Mouse (Mus musculus): ENCODE data around the gene Foxred2. TPM values are rescaled to one million over a fixed set of nuclear protein-coding genes. Genes with fewer than 3 reads are reported as not detected.

The Foxred2 gene
- total RNA-seq, 2 experiments from 2014 or later = 9.3 to 9.6 TPM

GRCm38 (mm10) chr15:77954362-77954761, 2.2 kb downstream of the Foxred2 start:
- no peak for ATAC-seq (replicated peaks; ENCODE audit: low FRiP score, low TSS enrichment, poor library complexity, severe bottlenecking)

DNA sequence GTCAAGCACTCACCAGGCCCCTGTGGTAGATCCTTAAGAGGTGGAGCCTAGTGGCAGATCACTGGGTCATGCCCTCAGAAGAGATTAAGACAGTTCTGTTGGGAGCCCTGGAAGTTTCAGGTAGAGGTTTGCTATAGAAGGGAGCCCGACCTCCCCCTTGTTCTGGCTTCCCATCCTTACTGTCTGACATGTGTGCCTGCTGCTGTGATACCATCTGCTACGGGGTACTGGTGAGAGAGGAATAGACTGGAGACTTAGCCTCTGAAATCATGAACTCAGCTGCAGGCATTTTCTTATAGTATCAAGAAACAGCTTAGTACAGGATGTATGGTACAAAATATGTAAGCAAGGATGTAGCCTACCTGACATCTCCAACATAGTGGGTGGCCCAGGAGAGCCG, 3.6 kb downstream of the Foxred2 start:
- no peak for ATAC-seq (replicated peaks; ENCODE audit: low FRiP score, low TSS enrichment, poor library complexity, severe bottlenecking)

DNA sequence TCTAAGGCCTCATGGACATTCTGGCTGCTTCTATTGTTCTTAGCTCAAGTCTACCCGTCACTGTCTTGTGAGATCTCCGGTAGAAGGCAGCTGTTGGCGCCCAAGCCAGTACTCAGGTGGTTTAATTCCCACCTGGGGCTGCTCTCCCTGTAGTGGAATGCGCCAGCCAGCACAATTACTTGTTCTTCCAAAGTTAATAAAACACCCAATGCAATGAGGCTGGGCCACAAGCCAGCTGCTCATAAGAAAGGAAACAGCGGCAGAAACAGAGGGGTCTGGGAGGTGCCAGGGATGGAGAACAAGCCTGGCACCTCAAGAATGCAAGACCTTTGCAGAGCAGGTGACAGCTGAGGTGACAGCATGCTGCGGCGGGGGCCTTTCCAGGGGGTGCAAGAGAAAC, 7.5 kb downstream of the Foxred2 start:
- ATAC-seq (replicated peaks; ENCODE audit: low FRiP score, low TSS enrichment, poor library complexity, severe bottlenecking) = no peak

GRCm38 (mm10) chr15:77945711-77946110, 10.8 kb downstream of the Foxred2 start:
- peak; percentile 47 for ATAC-seq (replicated peaks; ENCODE audit: low FRiP score, low TSS enrichment, poor library complexity, severe bottlenecking)

- no peak for ATAC-seq (replicated peaks; ENCODE audit: low FRiP score, low TSS enrichment, poor library complexity, severe bottlenecking)
Observed at GRCm38 (mm10) chr15:77941563-77941962, 15.0 kb downstream of the Foxred2 start.

GRCm38 (mm10) chr15:77938516-77938915, 18.0 kb downstream of the Foxred2 start:
- ATAC-seq (replicated peaks; ENCODE audit: low FRiP score, low TSS enrichment, poor library complexity, severe bottlenecking) = no peak

GRCm38 (mm10) chr15:77935673-77936375, 20.7 kb downstream of the Foxred2 start:
- ATAC-seq (replicated peaks; ENCODE audit: low FRiP score, low TSS enrichment, poor library complexity, severe bottlenecking) = no peak

- ATAC-seq (replicated peaks; ENCODE audit: low FRiP score, low TSS enrichment, poor library complexity, severe bottlenecking) = no peak
Observed at GRCm38 (mm10) chr15:77934968-77935367, 21.6 kb downstream of the Foxred2 start.

DNA sequence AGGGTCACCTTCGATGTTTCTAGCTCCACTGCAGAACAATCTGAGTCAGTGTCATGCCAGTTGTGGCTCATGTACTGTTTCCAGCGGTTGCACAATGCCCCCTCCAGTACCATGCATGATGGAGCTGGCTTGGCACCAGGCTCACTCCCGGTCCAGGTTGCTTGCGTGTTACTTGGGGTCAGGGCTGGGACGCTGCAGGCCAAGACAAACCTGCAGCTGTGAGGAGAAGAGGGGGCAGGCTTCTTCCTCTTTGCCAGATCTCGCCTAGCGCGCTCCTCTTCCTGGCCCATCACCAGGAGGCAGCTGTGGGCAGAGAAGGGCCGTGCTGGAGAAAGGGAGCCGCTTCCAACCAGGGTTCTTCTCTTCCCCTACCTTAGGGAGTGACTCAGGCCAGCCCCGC, 22.2 kb downstream of the Foxred2 start:
- no peak for ATAC-seq (replicated peaks; ENCODE audit: low FRiP score, low TSS enrichment, poor library complexity, severe bottlenecking)

GRCm38 (mm10) chr15:77933770-77934169, 22.8 kb downstream of the Foxred2 start:
- peak; percentile 36; the same call in 1 of the 2 replicates for ATAC-seq (replicated peaks; ENCODE audit: low FRiP score, low TSS enrichment, poor library complexity, severe bottlenecking)

DNA sequence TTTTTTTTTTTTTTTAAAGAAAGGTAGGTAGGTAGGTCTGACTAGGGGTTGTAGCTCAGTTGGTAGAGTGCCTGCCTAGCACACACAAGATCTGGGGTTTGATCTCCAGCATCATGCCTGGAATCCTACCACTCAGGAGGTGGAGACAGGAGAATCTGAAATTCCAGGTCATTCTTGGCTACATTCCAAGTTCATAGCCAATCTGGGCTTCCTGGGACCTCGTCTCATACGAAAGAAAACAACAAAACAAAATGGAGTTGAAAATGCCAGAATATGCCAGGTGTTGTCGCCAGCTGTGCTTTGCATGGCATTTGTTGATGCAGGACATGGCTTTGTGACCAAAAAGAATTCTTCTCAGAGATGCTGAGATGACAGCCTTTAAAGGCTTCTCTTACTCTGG, 23.3 kb downstream of the Foxred2 start:
- ATAC-seq (replicated peaks; ENCODE audit: low FRiP score, low TSS enrichment, poor library complexity, severe bottlenecking) = no peak

GRCm38 (mm10) chr15:77931689-77932016, 24.9 kb downstream of the Foxred2 start:
- ATAC-seq (replicated peaks; ENCODE audit: low FRiP score, low TSS enrichment, poor library complexity, severe bottlenecking) = peak; percentile 46

GRCm38 (mm10) chr15:77930986-77931688, 25.4 kb downstream of the Foxred2 start:
- peak; percentile 14 for ATAC-seq (replicated peaks; ENCODE audit: low FRiP score, low TSS enrichment, poor library complexity, severe bottlenecking)

- ATAC-seq (replicated peaks; ENCODE audit: low FRiP score, low TSS enrichment, poor library complexity, severe bottlenecking) = no peak
Observed at GRCm38 (mm10) chr15:77929804-77930203, 26.7 kb downstream of the Foxred2 start.

- ATAC-seq (replicated peaks; ENCODE audit: low FRiP score, low TSS enrichment, poor library complexity, severe bottlenecking) = peak; percentile 82
Observed at GRCm38 (mm10) chr15:77928673-77929331, 27.7 kb downstream of the Foxred2 start, which contains the start of gene Txn2. TSS of gene Txn2 (minus strand) at chr15:77929006.

DNA sequence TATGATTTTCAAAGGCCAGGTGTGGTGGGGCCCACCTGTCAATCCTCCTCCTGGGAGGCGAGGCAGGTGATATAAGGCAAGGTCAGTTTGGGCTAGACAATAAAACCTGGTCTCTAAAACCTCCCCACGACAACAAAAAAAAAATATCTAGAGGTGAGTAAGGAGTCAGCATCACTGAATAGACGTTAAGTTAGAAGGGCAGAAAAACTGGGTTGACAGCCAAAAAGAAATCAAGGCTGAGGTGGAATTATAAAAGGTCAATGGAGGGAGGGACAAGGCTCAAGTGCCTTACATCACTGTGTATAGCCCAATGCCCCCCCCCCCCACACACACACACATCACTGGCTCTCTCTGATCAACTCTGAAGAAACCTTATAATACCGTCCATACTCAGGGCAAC, 28.4 kb downstream of the Foxred2 start:
- no peak for ATAC-seq (replicated peaks; ENCODE audit: low FRiP score, low TSS enrichment, poor library complexity, severe bottlenecking)

GRCm38 (mm10) chr15:77926921-77927320, 29.6 kb downstream of the Foxred2 start:
- ATAC-seq (replicated peaks; ENCODE audit: low FRiP score, low TSS enrichment, poor library complexity, severe bottlenecking) = no peak

GRCm38 (mm10) chr15:77925195-77925594, 31.3 kb downstream of the Foxred2 start:
- ATAC-seq (replicated peaks; ENCODE audit: low FRiP score, low TSS enrichment, poor library complexity, severe bottlenecking) = no peak

- ATAC-seq (replicated peaks; ENCODE audit: low FRiP score, low TSS enrichment, poor library complexity, severe bottlenecking) = no peak
Observed at GRCm38 (mm10) chr15:77923267-77924035, 33.1 kb downstream of the Foxred2 start.

GRCm38 (mm10) chr15:77922710-77923109, 33.8 kb downstream of the Foxred2 start:
- ATAC-seq (replicated peaks; ENCODE audit: low FRiP score, low TSS enrichment, poor library complexity, severe bottlenecking) = no peak

Measured in megakaryocyte-erythroid progenitor cell, adult 5-6 weeks (primary cell).